Mouse (Mus musculus): ENCODE measurements around the gene Dicer1.
A peak's percentile ranks its signal among the peaks of the same experiment; 100 is the strongest.

The Dicer1 gene

GRCm38 (mm10) chr12:104751814-104752765 lies at the start of gene Dicer1:
Gene Dicer1 (minus strand): TSS chr12:104751952.
- DNase-seq = peak; percentile 98

- no peak for DNase-seq
Measured at GRCm38 (mm10) chr12:104799365-104799764, 47.6 kb upstream of the Dicer1 start.

GRCm38 (mm10) chr12:104797905-104798304 lies 46.2 kb upstream of the Dicer1 start:
- DNase-seq = no peak

GRCm38 (mm10) chr12:104796635-104797378 lies 45.1 kb upstream of the Dicer1 start:
- DNase-seq = no peak

- DNase-seq = peak; percentile 45
Measured at GRCm38 (mm10) chr12:104794957-104795356, 43.2 kb upstream of the Dicer1 start.

GRCm38 (mm10) chr12:104793486-104793885 lies 41.7 kb upstream of the Dicer1 start:
- peak; percentile 59 for DNase-seq

GRCm38 (mm10) chr12:104777603-104778002 lies 25.9 kb upstream of the Dicer1 start:
- DNase-seq = no peak

GRCm38 (mm10) chr12:104771941-104772340 lies 20.2 kb upstream of the Dicer1 start:
- DNase-seq = peak; percentile 45

GRCm38 (mm10) chr12:104769201-104769785 lies 17.5 kb upstream of the Dicer1 start:
- DNase-seq = no peak

GRCm38 (mm10) chr12:104767183-104767582 lies 15.4 kb upstream of the Dicer1 start:
- DNase-seq = no peak

GRCm38 (mm10) chr12:104765761-104766160 lies 14.0 kb upstream of the Dicer1 start:
- DNase-seq = no peak

GRCm38 (mm10) chr12:104765116-104765515 lies 13.4 kb upstream of the Dicer1 start:
- no peak for DNase-seq

GRCm38 (mm10) chr12:104763918-104764317 lies 12.2 kb upstream of the Dicer1 start:
- DNase-seq = no peak

GRCm38 (mm10) chr12:104761411-104761810 lies 9.7 kb upstream of the Dicer1 start:
- no peak for DNase-seq

GRCm38 (mm10) chr12:104758066-104758465 lies 6.3 kb upstream of the Dicer1 start:
- peak; percentile 43 for DNase-seq

- no peak for DNase-seq
Measured at GRCm38 (mm10) chr12:104753686-104754085, 1.9 kb upstream of the Dicer1 start.

GRCm38 (mm10) chr12:104751331-104751813 lies 380 bp downstream of the Dicer1 start:
- DNase-seq = peak; percentile 66

GRCm38 (mm10) chr12:104748946-104749345 lies 2.8 kb downstream of the Dicer1 start:
- no peak for DNase-seq

GRCm38 (mm10) chr12:104747252-104747651 lies 4.5 kb downstream of the Dicer1 start:
- DNase-seq = no peak

- DNase-seq = no peak
Measured at GRCm38 (mm10) chr12:104746601-104747000, 5.2 kb downstream of the Dicer1 start.

GRCm38 (mm10) chr12:104743687-104744086 lies 8.1 kb downstream of the Dicer1 start:
- DNase-seq = peak; percentile 48

- no peak for DNase-seq
Measured at GRCm38 (mm10) chr12:104742247-104742646, 9.5 kb downstream of the Dicer1 start.

Measured in retina, postnatal 1 day (tissue).